Mouse (Mus musculus) limb, embryonic 11.5 days (tissue): ENCODE data around the gene Rdh7. TPM values are rescaled to one million over a fixed set of nuclear protein-coding genes. Genes with fewer than 3 reads are reported as not detected.

Source experiments
- ATAC-seq: fragments of 200-750 bp; cut with Nextera tagmentation; 2 replicates; pipeline ENCODE4 v1.8.0; 2017; ENCODE audit warnings: low read depth; ENCODE audit not compliant: insufficient number of reproducible peaks, low FRiP score, low TSS enrichment
- DNase-seq: peaks from one replicate; pipeline ENCODE4 v3.0.0-alpha.2; 2015; ENCODE audit warnings: low spot score
- H3K27ac ChIP-seq: fragments of 300-500 bp; sonication (generic); replicated peaks from 2 replicates; pipeline ENCODE4 v1.5.1; 2014; ENCODE audit warnings: low read depth, mild to moderate bottlenecking, low read length
- H3K27me3 ChIP-seq: fragments of 300-500 bp; sonication (generic); 2 replicates; pipeline ENCODE4 v1.6.1; 2014; ENCODE audit warnings: mild to moderate bottlenecking, low read length, mixed read lengths; ENCODE audit not compliant: control insufficient read depth, insufficient read depth
- H3K36me3 ChIP-seq: fragments of 300-500 bp; sonication (generic); 2 replicates; pipeline ENCODE4 v1.6.1; 2014; ENCODE audit warnings: mild to moderate bottlenecking, low read length, moderate library complexity, mixed read lengths; ENCODE audit not compliant: control insufficient read depth, insufficient read depth
- H3K4me1 ChIP-seq: fragments of 300-500 bp; sonication (generic); 2 replicates; pipeline ENCODE4 v1.6.1; 2014; ENCODE audit warnings: low read length, mixed read lengths; ENCODE audit not compliant: control insufficient read depth, insufficient read depth
- H3K4me2 ChIP-seq: fragments of 300-500 bp; sonication (generic); 2 replicates; pipeline ENCODE4 v1.6.1; 2014; ENCODE audit warnings: low read depth, mild to moderate bottlenecking, moderate library complexity; ENCODE audit not compliant: severe bottlenecking
- H3K4me3 ChIP-seq: fragments of 300-500 bp; sonication (generic); 2 replicates; pipeline ENCODE4 v1.5.1; 2014; ENCODE audit warnings: low read depth, low read length
- H3K9ac ChIP-seq: fragments of 300-500 bp; sonication (generic); 2 replicates; pipeline ENCODE4 v1.6.1; 2014; ENCODE audit warnings: mild to moderate bottlenecking, low read length
- H3K9me3 ChIP-seq: fragments of 300-500 bp; sonication (generic); 2 replicates; pipeline ENCODE4 v1.6.1; 2016; ENCODE audit warnings: low read length; ENCODE audit not compliant: control insufficient read depth
- WGBS: fragments of 180-500 bp; shearing (Covaris S2); extraction: QIAGEN DNeasy Blood & Tissue Kit; methylation state at CpG from one replicate; pipeline ENCODE4 v1.1.7; 2014; 5-methylcytosine and 5-hydroxymethylcytosine counted together
- polyA plus RNA-seq: library from polyadenylated mRNA; unstranded; fragments of >200 nt; fragmentation: Nextera tagmentation; extraction: Ambion mirVana; gene quantifications from 2 replicates; pipeline ENCODE4 v1.2.1, GENCODE M21; 2014

The Rdh7 gene
- not detected in 2 replicates for polyA plus RNA-seq

GRCm38 (mm10) chr10:127888605-127889004 is at the start of gene Rdh7:
Rdh7 (minus strand) TSS chr10:127888817.
- Histone ChIP-seq H3K4me3 (no peak within 1 kb of the TSS), H3K4me1 (no peaks in the 10 kb centered on the region), H3K27ac (no peak within 1 kb of the TSS), H3K9me3 (no peaks in the 10 kb centered on the region), H3K4me2 (no peak within 1 kb of the TSS), H3K27me3 (no peaks in the 10 kb centered on the region), H3K9ac (no peak within 1 kb of the TSS), H3K36me3 (no peaks in the 10 kb centered on the region)
- ATAC-seq (no peak), DNase-seq (no peak)

GRCm38 (mm10) chr10:127937428-127938010 is 48.9 kb upstream of the Rdh7 start:
- 2% methylated on average over 2 of the region's 2 CpGs for WGBS
- no peaks in the 10 kb centered on the region for H3K36me3 ChIP-seq

GRCm38 (mm10) chr10:127936747-127937409 is 48.3 kb upstream of the Rdh7 start:
- DNase-seq, result no peak
- H3K4me1 ChIP-seq, result no peaks in the 10 kb centered on the region
- H3K9ac ChIP-seq, result no peak overlapping the region
- no peak for ATAC-seq
- 86% methylated on average over 19 of the region's 19 CpGs for WGBS
- H3K36me3 ChIP-seq, result no peaks in the 10 kb centered on the region
- no peaks in the 10 kb centered on the region for H3K27me3 ChIP-seq
- H3K27ac ChIP-seq, result no peak overlapping the region
- no peaks in the 10 kb centered on the region for H3K9me3 ChIP-seq
- H3K4me3 ChIP-seq, result no peak overlapping the region
- H3K4me2 ChIP-seq, result no peak overlapping the region

More at GRCm38 (mm10) chr10:127937428-127938010, 48.9 kb upstream of the Rdh7 start:
- Histone ChIP-seq H3K4me3 (no peak overlapping the region), H3K27ac (no peak overlapping the region), H3K4me2 (no peak overlapping the region), H3K9ac (no peak overlapping the region), H3K9me3 (no peaks in the 10 kb centered on the region), H3K27me3 (no peaks in the 10 kb centered on the region), H3K4me1 (no peaks in the 10 kb centered on the region)
- peak; percentile 82 for DNase-seq
- no peak for ATAC-seq

- Histone ChIP-seq H3K36me3 (no peaks in the 10 kb centered on the region), H3K9ac (no peak overlapping the region), H3K27ac (no peak overlapping the region), H3K4me2 (no peak overlapping the region), H3K27me3 (no peaks in the 10 kb centered on the region), H3K4me3 (no peak overlapping the region), H3K9me3 (no peaks in the 10 kb centered on the region), H3K4me1 (no peaks in the 10 kb centered on the region)
- no peak for ATAC-seq
- 87% methylated on average over 8 of the region's 8 CpGs for WGBS
- no peak for DNase-seq
These were observed 47.7 kb upstream of the Rdh7 start for GRCm38 (mm10) chr10:127936271-127936670.

- 70% methylated on average over 8 of the region's 8 CpGs for WGBS
These were observed 43.8 kb upstream of the Rdh7 start for GRCm38 (mm10) chr10:127932290-127932926.

GRCm38 (mm10) chr10:127927737-127928136 is 39.1 kb upstream of the Rdh7 start:
- Histone ChIP-seq H3K9ac (no peak overlapping the region), H3K4me3 (no peak overlapping the region), H3K36me3 (no peaks in the 10 kb centered on the region), H3K27me3 (no peaks in the 10 kb centered on the region), H3K4me1 (peaks cover 2% of the 10 kb centered on the region; the same call in 1 of the 2 replicates), H3K27ac (no peak overlapping the region), H3K4me2 (no peak overlapping the region), H3K9me3 (no peaks in the 10 kb centered on the region)
- ATAC-seq (no peak), DNase-seq (no peak)
- 80% methylated on average over 2 of the region's 2 CpGs for WGBS

More at GRCm38 (mm10) chr10:127932290-127932926, 43.8 kb upstream of the Rdh7 start:
- ATAC-seq, result no peak
- no peak overlapping the region for H3K4me2 ChIP-seq
- no peak overlapping the region for H3K9ac ChIP-seq
- DNase-seq, result no peak
- no peak overlapping the region for H3K27ac ChIP-seq
- no peak overlapping the region for H3K4me3 ChIP-seq
- no peaks in the 10 kb centered on the region for H3K9me3 ChIP-seq
- no peaks in the 10 kb centered on the region; the same call in 1 of the 2 replicates for H3K4me1 ChIP-seq
- H3K36me3 ChIP-seq, result no peaks in the 10 kb centered on the region
- no peaks in the 10 kb centered on the region for H3K27me3 ChIP-seq

GRCm38 (mm10) chr10:127924597-127925378 is 36.2 kb upstream of the Rdh7 start:
- DNase-seq, result no peak
- no peak overlapping the region for H3K27ac ChIP-seq
- 69% methylated on average over 7 of the region's 7 CpGs for WGBS

GRCm38 (mm10) chr10:127923024-127923423 is 34.4 kb upstream of the Rdh7 start:
- DNase-seq (no peak), ATAC-seq (no peak)
- Histone ChIP-seq H3K27me3 (no peaks in the 10 kb centered on the region), H3K27ac (no peak overlapping the region), H3K9me3 (no peaks in the 10 kb centered on the region), H3K4me2 (no peak overlapping the region), H3K36me3 (no peaks in the 10 kb centered on the region), H3K4me1 (0 out of 2 replicates have a peak, but pooled peaks cover 2% of the 10 kb centered on the region), H3K9ac (no peak overlapping the region), H3K4me3 (no peak overlapping the region)
- 85% methylated on average over 8 of the region's 8 CpGs for WGBS

More at GRCm38 (mm10) chr10:127924597-127925378, 36.2 kb upstream of the Rdh7 start:
- Histone ChIP-seq H3K27me3 (no peaks in the 10 kb centered on the region), H3K9me3 (no peaks in the 10 kb centered on the region), H3K36me3 (no peaks in the 10 kb centered on the region), H3K4me1 (0 out of 2 replicates have a peak, but pooled peaks cover 2% of the 10 kb centered on the region), H3K4me3 (no peak overlapping the region), H3K4me2 (no peak overlapping the region), H3K9ac (no peak overlapping the region)
- ATAC-seq, result no peak
